In genomic region chr2:30773313-30774005, GRCm38 (mm10) we compare ENCODE assay signal across 10 mouse cellular contexts. TPM values are rescaled to one million over a fixed set of nuclear protein-coding genes. Genes with fewer than 3 reads are reported as not detected.
DNase-seq lines count a peak whose midpoint lies in the region; ATAC-seq and TF ChIP-seq lines count a peak whose summit lies in the region.
"Had no signal": no experiment of that assay in that cellular context is flagged by ENCODE, and none has a peak within 500 bp of the region (broad histone marks: within the 10 kb centered on the region; RNA-seq: fewer than 3 reads in every experiment).

No protein-coding gene starts in this region.

- TF ChIP-seq POLR2A in myocyte (IDR thresholded peaks at IDR 0.05; ENCODE audit: insufficient read length, low read depth), result no peak
- no peak for TF ChIP-seq POLR2A in thymus, adult 2 months (IDR thresholded peaks at IDR 0.05; ENCODE audit: control insufficient read depth, extremely low read depth, insufficient read depth, low read length, poor library complexity)

- H3K9me3 ChIP-seq in lung, embryonic 14.5 days (ENCODE audit: low read depth, low read length), result no peaks in the 10 kb centered on the region
- no peaks in the 10 kb centered on the region for H3K9me3 ChIP-seq in forebrain, embryonic 14.5 days (replicated peaks; ENCODE audit: control insufficient read depth, low read length)
- no peaks in the 10 kb centered on the region for H3K9me3 ChIP-seq in kidney, embryonic 14.5 days (ENCODE audit: control insufficient read depth, low read length)

- WGBS in lung, embryonic 14.5 days, result 76% methylated on average over 8 of the region's 8 CpGs
- 82% methylated on average over 8 of the region's 8 CpGs for whole genome bisulfite sequencing in forebrain, embryonic 14.5 days
- 74% methylated on average over 8 of the region's 8 CpGs for whole genome bisulfite sequencing in kidney, embryonic 14.5 days
- 84% methylated on average over 8 of the region's 8 CpGs for WGBS in thymus, adult 2 months

- peaks cover 16% of the 10 kb centered on the region for H3K4me1 ChIP-seq in lung, embryonic 14.5 days (ENCODE audit: insufficient read depth)
- peaks cover 15% of the 10 kb centered on the region for H3K4me1 ChIP-seq in forebrain, embryonic 14.5 days (ENCODE audit: control insufficient read depth, insufficient read depth, low read length)
- peaks cover 26% of the 10 kb centered on the region for H3K4me1 ChIP-seq in kidney, embryonic 14.5 days (ENCODE audit: control insufficient read depth, insufficient read depth, low read length)
- peaks cover 10% of the 10 kb centered on the region; the same call in 1 of the 2 replicates for H3K4me1 ChIP-seq in thymus, adult 2 months (replicated peaks; ENCODE audit: control insufficient read depth, insufficient read depth, low read length)

- H3K4me2 ChIP-seq in lung, embryonic 14.5 days, result no peak overlapping the region
- no peak overlapping the region for H3K4me2 ChIP-seq in forebrain, embryonic 14.5 days (ENCODE audit: low read length)
- H3K4me2 ChIP-seq in kidney, embryonic 14.5 days (replicated peaks; ENCODE audit: low read depth, low read length), result no peak overlapping the region
- H3K4me2 ChIP-seq in myocyte (ENCODE audit: low read depth), result peak overlapping the region; percentile 87

- H3K27ac ChIP-seq in lung, embryonic 14.5 days (ENCODE audit: low read depth), result peak overlapping the region; percentile 88
- H3K27ac ChIP-seq in forebrain, embryonic 14.5 days (ENCODE audit: low read depth, low read length), result peak overlapping the region; percentile 23; the same call in 1 of the 2 replicates
- peak overlapping the region; percentile 63; the same call in 1 of the 2 replicates for H3K27ac ChIP-seq in kidney, embryonic 14.5 days (ENCODE audit: low read depth, low read length)
- H3K27ac ChIP-seq in thymus, adult 2 months (ENCODE audit: control insufficient read depth, insufficient read depth, low read length), result no peak overlapping the region

- H3K4me3 ChIP-seq in lung, embryonic 14.5 days (ENCODE audit: low read depth, low read length), result no peak overlapping the region
- H3K4me3 ChIP-seq in forebrain, embryonic 14.5 days (ENCODE audit: low read depth, low read length), result no peak overlapping the region
- H3K4me3 ChIP-seq in kidney, embryonic 14.5 days (ENCODE audit: low read length), result no peak overlapping the region
- H3K4me3 ChIP-seq in myocyte, result peak overlapping the region; percentile 11
- no peak overlapping the region for H3K4me3 ChIP-seq in thymus, adult 2 months (ENCODE audit: control insufficient read depth, insufficient read depth, low read length)

- no peaks in the 10 kb centered on the region for H3K27me3 ChIP-seq in lung, embryonic 14.5 days (ENCODE audit: insufficient read depth, low read length)
- H3K27me3 ChIP-seq in forebrain, embryonic 14.5 days (replicated peaks; ENCODE audit: control insufficient read depth, insufficient read depth, low read length), result no peaks in the 10 kb centered on the region
- no peaks in the 10 kb centered on the region for H3K27me3 ChIP-seq in kidney, embryonic 14.5 days (ENCODE audit: control insufficient read depth, insufficient read depth, low read length)
- no peaks in the 10 kb centered on the region for H3K27me3 ChIP-seq in myocyte (ENCODE audit: control insufficient read depth, insufficient read depth, insufficient read length)
- H3K27me3 ChIP-seq in thymus, adult 2 months (ENCODE audit: control insufficient read depth, insufficient read depth, low read length), result peaks cover 17% of the 10 kb centered on the region; the same call in 1 of the 2 replicates

- DNase-seq in lung, embryonic 14.5 days, result no peak
- no peak for DNase-seq in lung, postnatal 25 days (ENCODE audit: low spot score)
- DNase-seq in forebrain, embryonic 14.5 days (ENCODE audit: low spot score), result no peak
- DNase-seq in thymus, postnatal 0 days (ENCODE audit: low spot score), result no peak
- DNase-seq in thymus, adult 2 months, result no peak
- no peak for DNase-seq in layer of hippocampus, adult 9-10 months (ENCODE audit: low spot score)
- DNase-seq: layer of hippocampus, adult 9-11 months; thymus, postnatal 25 days had no signal

- TF ChIP-seq CTCF in lung, embryonic 14.5 days (IDR thresholded peaks at IDR 0.05; ENCODE audit: low read depth), result no peak
- TF ChIP-seq CTCF in thymus, adult 2 months (IDR thresholded peaks at IDR 0.05; ENCODE audit: borderline replicate concordance, control insufficient read depth, extremely low read depth, insufficient read depth, low read length, poor library complexity), result no peak

- no peaks in the 10 kb centered on the region for H3K36me3 ChIP-seq in lung, embryonic 14.5 days (ENCODE audit: insufficient read depth)
- H3K36me3 ChIP-seq in forebrain, embryonic 14.5 days (ENCODE audit: control insufficient read depth, insufficient read depth, low read length), result no peaks in the 10 kb centered on the region
- no peaks in the 10 kb centered on the region for H3K36me3 ChIP-seq in kidney, embryonic 14.5 days (ENCODE audit: control insufficient read depth, insufficient read depth, low read length)
- H3K36me3 ChIP-seq in myocyte (ENCODE audit: control insufficient read depth, insufficient read depth), result no peaks in the 10 kb centered on the region
- no peaks in the 10 kb centered on the region for H3K36me3 ChIP-seq in thymus, adult 2 months (ENCODE audit: control insufficient read depth, insufficient read depth, low read length)

- H3K9ac ChIP-seq in lung, embryonic 14.5 days, result no peak overlapping the region
- no peak overlapping the region for H3K9ac ChIP-seq in forebrain, embryonic 14.5 days (ENCODE audit: low read length)
- no peak overlapping the region for H3K9ac ChIP-seq in kidney, embryonic 14.5 days (ENCODE audit: low read depth, low read length)

- H3K79me2 ChIP-seq in myocyte (ENCODE audit: control insufficient read depth, insufficient read depth), result no peaks in the 10 kb centered on the region

- no peak overlapping the region for H3ac ChIP-seq in myocyte (ENCODE audit: control insufficient read depth, insufficient read length)

- no peak for ATAC-seq in lung, embryonic 14.5 days (ENCODE audit: insufficient read depth)
- ATAC-seq in forebrain, embryonic 14.5 days, result no peak
- ATAC-seq in kidney, embryonic 14.5 days (ENCODE audit: low FRiP score, low TSS enrichment), result no peak

TF ChIP-seq in myocyte, 11 proteins besides CTCF, POLR2A, EP300 and RAD21:
- TF ChIP-seq MYOG (IDR thresholded peaks at IDR 0.05; ENCODE audit: control insufficient read depth in 1 of 3, insufficient read depth in 1 of 3, insufficient read length in 2 of 3, low read depth in 2 of 3) (peak; percentile 80 to 97 (median 96)), POLR2AphosphoS2 (IDR thresholded peaks at IDR 0.05; ENCODE audit: insufficient read length, low read depth) (no peak), CEBPB (IDR thresholded peaks at IDR 0.05; ENCODE audit: insufficient read depth, poor library complexity, severe bottlenecking) (no peak), TCF12 (IDR thresholded peaks at IDR 0.05; ENCODE audit: insufficient read depth, poor library complexity, severe bottlenecking) (peak; percentile 79), MYOD1 (IDR thresholded peaks at IDR 0.05; ENCODE audit: control insufficient read depth in 1 of 3, insufficient read length in 2 of 3, low read depth in 2 of 3) (peak; percentile 72 to 92 (median 83)), SRF (IDR thresholded peaks at IDR 0.05; ENCODE audit: control insufficient read depth, insufficient read length, low read depth) (no peak), USF1 (IDR thresholded peaks at IDR 0.05; ENCODE audit: low read depth) (peak; percentile 72), TCF3 (IDR thresholded peaks at IDR 0.05; ENCODE audit: insufficient read length, low read depth) (peak; percentile 59)

RNA-seq across cellular contexts. Expression of gene 1700001O22Rik, which starts 30.0 kb away (rescaled TPM):
- 3.9 and 4.3 TPM in 2 replicates for polyA plus RNA-seq in lung, embryonic 14.5 days (2014; fragmentation: Nextera tagmentation; extraction: Ambion mirVana)
- 2.4 and 2.7 TPM in 2 replicates for polyA plus RNA-seq in forebrain, embryonic 14.5 days (2014; fragmentation: Nextera tagmentation; extraction: Ambion mirVana)
- 3.8 and 4.2 TPM in 2 replicates for polyA plus RNA-seq in kidney, embryonic 14.5 days (2014; fragmentation: Nextera tagmentation; extraction: Ambion mirVana)
- 0.12 TPM for polyA plus RNA-seq in myocyte (2012; fragmentation: generic; extraction: Trizol)
- 0.90 and 1.1 TPM in 2 replicates for polyA plus RNA-seq in thymus, postnatal 0 days (2015; fragmentation: Nextera tagmentation; extraction: Ambion mirVana)
- polyA plus RNA-seq in thymus, adult 2 months (2012; rRNA removed), result 4.0 and 5.2 TPM in 2 replicates

RNA-seq across cellular contexts. Expression of gene Ntmt1, which starts 34.2 kb away (rescaled TPM):
- polyA plus RNA-seq in lung, embryonic 14.5 days (2014; fragmentation: Nextera tagmentation; extraction: Ambion mirVana), result 88.3 and 96.0 TPM in 2 replicates
- 128 and 139 TPM in 2 replicates for polyA plus RNA-seq in forebrain, embryonic 14.5 days (2014; fragmentation: Nextera tagmentation; extraction: Ambion mirVana)
- polyA plus RNA-seq in kidney, embryonic 14.5 days (2014; fragmentation: Nextera tagmentation; extraction: Ambion mirVana), result 95.6 and 101 TPM in 2 replicates
- polyA plus RNA-seq in myocyte (2012; fragmentation: generic; extraction: Trizol), result 71.2 TPM
- polyA plus RNA-seq in thymus, postnatal 0 days (2015; fragmentation: Nextera tagmentation; extraction: Ambion mirVana), result 48.5 and 50.4 TPM in 2 replicates
- 30.5 and 33.9 TPM in 2 replicates for polyA plus RNA-seq in thymus, adult 2 months (2012; rRNA removed)

RNA-seq across cellular contexts. Expression of gene Asb6, which starts 56.7 kb away (rescaled TPM):
- 32.1 and 34.5 TPM in 2 replicates for polyA plus RNA-seq in lung, embryonic 14.5 days (2014; fragmentation: Nextera tagmentation; extraction: Ambion mirVana)
- 35.9 and 39.9 TPM in 2 replicates for polyA plus RNA-seq in forebrain, embryonic 14.5 days (2014; fragmentation: Nextera tagmentation; extraction: Ambion mirVana)
- 29.7 and 33.3 TPM in 2 replicates for polyA plus RNA-seq in kidney, embryonic 14.5 days (2014; fragmentation: Nextera tagmentation; extraction: Ambion mirVana)
- 44.9 TPM for polyA plus RNA-seq in myocyte (2012; fragmentation: generic; extraction: Trizol)
- polyA plus RNA-seq in thymus, postnatal 0 days (2015; fragmentation: Nextera tagmentation; extraction: Ambion mirVana), result 37.8 and 44.3 TPM in 2 replicates
- 97.6 and 103 TPM in 2 replicates for polyA plus RNA-seq in thymus, adult 2 months (2012; rRNA removed)
